ENCODE assay signal across 20 mouse cellular contexts in the genomic region with DNA sequence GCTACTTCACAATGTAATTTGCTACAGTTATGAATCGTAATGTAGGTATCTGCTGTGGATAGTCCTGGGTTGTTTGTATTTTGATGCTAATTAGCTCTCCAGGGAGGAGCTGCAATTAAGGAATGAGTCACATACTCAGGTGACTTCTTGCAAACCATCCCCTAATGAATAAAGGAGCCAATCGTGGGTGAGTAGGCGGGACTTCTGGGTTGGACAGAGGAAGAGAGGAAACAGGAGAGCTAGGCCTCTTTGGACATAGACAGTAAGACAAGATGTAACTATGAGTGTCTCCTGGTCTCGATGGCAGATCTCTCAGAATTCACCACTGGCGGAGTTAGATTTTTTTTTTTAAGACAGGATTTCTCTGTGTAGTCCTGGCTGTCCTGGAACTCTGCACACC. TPM values are rescaled to one million over a fixed set of nuclear protein-coding genes. Genes with fewer than 3 reads are reported as not detected.
A peak's percentile ranks its signal among the peaks of the same experiment; 100 is the strongest.
DNase-seq lines count a peak whose midpoint lies in the region; TF ChIP-seq lines count a peak whose summit lies in the region.
"Had no signal": no experiment of that assay in that cellular context is flagged by ENCODE, and none has a peak within 500 bp of the region (broad histone marks: within the 10 kb centered on the region; RNA-seq: fewer than 3 reads in every experiment).

No protein-coding gene starts in this region.

- no peaks in the 10 kb centered on the region for H3K27me3 ChIP-seq in heart, embryonic 10.5 days (ENCODE audit: insufficient read depth, poor library complexity, severe bottlenecking)
- no peaks in the 10 kb centered on the region for H3K27me3 ChIP-seq in ES-Bruce4 (ENCODE audit: control insufficient read depth, insufficient read depth, low read length, poor library complexity, severe bottlenecking)
- H3K27me3 ChIP-seq: embryonic facial prominence, embryonic 12.5 days; forebrain, embryonic 13.5 days; heart, embryonic 13.5 days; hindbrain, embryonic 15.5 days had no signal

- H3K9me3 ChIP-seq in heart, embryonic 10.5 days, result no peaks in the 10 kb centered on the region
- H3K9me3 ChIP-seq in ES-Bruce4 (replicated peaks; ENCODE audit: control insufficient read depth, insufficient read depth, low read length, poor library complexity, severe bottlenecking), result no peaks in the 10 kb centered on the region
- H3K9me3 ChIP-seq: embryonic facial prominence, embryonic 12.5 days; forebrain, embryonic 13.5 days; heart, embryonic 13.5 days; hindbrain, embryonic 15.5 days had no signal

- TF ChIP-seq POLR2A in ES-Bruce4 (IDR thresholded peaks at IDR 0.05; ENCODE audit: insufficient read depth, low read length), result peak; percentile 43

- no peak overlapping the region for H3K27ac ChIP-seq in heart, embryonic 10.5 days
- peak overlapping the region; percentile 33; the same call in 1 of the 2 replicates for H3K27ac ChIP-seq in ES-Bruce4 (ENCODE audit: insufficient read depth, low read length)
- no peak overlapping the region for H3K27ac ChIP-seq in left cerebral cortex, adult 2 months
- H3K27ac ChIP-seq: embryonic facial prominence, embryonic 12.5 days; forebrain, embryonic 13.5 days; gastrocnemius, adult 2 months; heart, adult 2 months; heart, embryonic 13.5 days; hindbrain, embryonic 15.5 days had no signal

- 91% methylated on average over 5 of the region's 5 CpGs for WGBS in heart, embryonic 10.5 days

- peak overlapping the region; percentile 33 for H3K9ac ChIP-seq in ES-Bruce4 (ENCODE audit: low read depth, poor library complexity, severe bottlenecking)
- H3K9ac ChIP-seq: embryonic facial prominence, embryonic 12.5 days; forebrain, embryonic 13.5 days; heart, embryonic 13.5 days; hindbrain, embryonic 15.5 days had no signal

- no peak for TF ChIP-seq CTCF in ES-Bruce4 (IDR thresholded peaks at IDR 0.05; ENCODE audit: low read depth, low read length)
- TF ChIP-seq CTCF in left cerebral cortex, adult 2 months (IDR thresholded peaks at IDR 0.05), result no peak

- peaks cover 9% of the 10 kb centered on the region; the same call in 1 of the 2 replicates for H3K4me1 ChIP-seq in heart, embryonic 10.5 days
- H3K4me1 ChIP-seq in ES-Bruce4 (ENCODE audit: control insufficient read depth, insufficient read depth, low read length), result no peaks in the 10 kb centered on the region
- H3K4me1 ChIP-seq: embryonic facial prominence, embryonic 12.5 days had no signal

- H3K4me3 ChIP-seq in heart, embryonic 10.5 days, result no peak overlapping the region
- H3K4me3 ChIP-seq in ES-Bruce4 (ENCODE audit: low read depth, low read length), result peak overlapping the region; percentile 60
- no peak overlapping the region for H3K4me3 ChIP-seq in left cerebral cortex, adult 2 months
- H3K4me3 ChIP-seq: embryonic facial prominence, embryonic 12.5 days; forebrain, embryonic 13.5 days; gastrocnemius, adult 2 months; heart, adult 2 months; heart, embryonic 13.5 days; hindbrain, embryonic 15.5 days had no signal

- TF ChIP-seq EP300 in ES-Bruce4 (IDR thresholded peaks at IDR 0.05; ENCODE audit: insufficient read depth, low read depth, low read length), result no peak

- intact Hi-C loops in left cerebral cortex, adult 2 months (cut with DNase I), result no loop called here

- DNase-seq in heart, embryonic 10.5 days (ENCODE audit: low spot score), result peak; percentile 36
- no peak for DNase-seq in heart, adult 18-20 months
- peak; percentile 90 for DNase-seq in R1 (ENCODE audit: low read depth, low spot score)
- no peak for DNase-seq in c-Kit-positive CD71-positive TER-119-positive erythroid progenitor cells, embryonic 14.5 days (ENCODE audit: low spot score)
- no peak for DNase-seq in left cerebral cortex, adult 2 months (ENCODE audit: extremely low spot score in 1 of 2, low spot score in 2 of 2)
- DNase-seq: adrenal gland, adult 2 months; adrenal gland, postnatal 25 days; cerebellum, adult 2 months; cerebellum, postnatal 10 days; embryo, embryonic 11 days; gastrocnemius, adult 2 months; gastrocnemius, postnatal 36 days; heart, adult 2 months; heart, postnatal 36 days; kidney, adult 2 months had no signal

- H3K36me3 ChIP-seq in heart, embryonic 10.5 days, result peaks cover 77% of the 10 kb centered on the region
- H3K36me3 ChIP-seq in ES-Bruce4 (ENCODE audit: control insufficient read depth, insufficient read depth, low read length, poor library complexity, severe bottlenecking), result peaks cover 29% of the 10 kb centered on the region

RNA-seq across cellular contexts. Expression of a gene that starts 9.1 kb away (rescaled TPM):
- polyA plus RNA-seq in heart, embryonic 10.5 days (2016; fragmentation: Nextera tagmentation; extraction: Ambion mirVana), result 86.2 and 106 TPM in 2 replicates
- total RNA-seq in heart, adult 18-20 months (2021), result 10 to 100 TPM; 21.3 to 22.2 TPM
- polyA plus RNA-seq in ES-Bruce4 (2011; ENCODE audit: insufficient read depth, insufficient read length, low read depth, missing spikeins), result 93.2 and 102 TPM in 2 replicates
- 10 to 100 TPM; 37.4 to 43.9 TPM for total RNA-seq in left cerebral cortex, adult 2 months (2021)

RNA-seq across cellular contexts. Expression of a gene that starts 22.8 kb away (rescaled TPM):
- polyA plus RNA-seq in heart, embryonic 10.5 days (2016; fragmentation: Nextera tagmentation; extraction: Ambion mirVana), result 202 and 238 TPM in 2 replicates
- 100 to 1,000 TPM; 165 to 196 TPM for total RNA-seq in heart, adult 18-20 months (2021)
- 108 and 110 TPM in 2 replicates for polyA plus RNA-seq in ES-Bruce4 (2011; ENCODE audit: insufficient read depth, insufficient read length, low read depth, missing spikeins)
- 10 to 100 TPM; 51.1 to 51.6 TPM for total RNA-seq in left cerebral cortex, adult 2 months (2021)

RNA-seq across cellular contexts. Expression of a gene that starts 52.1 kb away (rescaled TPM):
- polyA plus RNA-seq in heart, embryonic 10.5 days (2016; fragmentation: Nextera tagmentation; extraction: Ambion mirVana), result 4.2 and 5.8 TPM in 2 replicates
- under 1 TPM; 0.17 to 0.46 TPM for total RNA-seq in heart, adult 18-20 months (2021)
- polyA plus RNA-seq in ES-Bruce4 (2011; ENCODE audit: insufficient read depth, insufficient read length, low read depth, missing spikeins), result 3.6 and 3.8 TPM in 2 replicates
- under 1 TPM in 1 of 2 experiments, not detected in 1; 0.59 TPM for total RNA-seq in left cerebral cortex, adult 2 months (2021)

RNA-seq across cellular contexts. Expression of a gene that starts 54.0 kb away (rescaled TPM):
- polyA plus RNA-seq in heart, embryonic 10.5 days (2016; fragmentation: Nextera tagmentation; extraction: Ambion mirVana), result 28.9 and 38.1 TPM in 2 replicates
- not detected for total RNA-seq in heart, adult 18-20 months (2021)
- polyA plus RNA-seq in ES-Bruce4 (2011; ENCODE audit: insufficient read depth, insufficient read length, low read depth, missing spikeins), result 52.4 and 58.8 TPM in 2 replicates
- total RNA-seq in left cerebral cortex, adult 2 months (2021), result 1 to 10 TPM in 1 of 2 experiments, under 1 TPM in 1; 0.75 to 1.1 TPM
- total RNA-seq: gastrocnemius, adult 2 months had no signal

Comparison
In these comparisons a context has a peak if more than half of its experiments do, and no peak if none do; other contexts are left out.
1. DNase-seq: peak in heart, embryonic 10.5 days (single experiment) and R1 (single experiment); none in heart, adult 18-20 months (0 of 2), c-Kit-positive CD71-positive TER-119-positive erythroid progenitor cells, embryonic 14.5 days (single experiment) and left cerebral cortex, adult 2 months (0 of 2).